Mouse (Mus musculus) cortical plate, adult 2 months (tissue): Measurements from ENCODE around the gene Nat8f5. TPM values are rescaled to one million over a fixed set of nuclear protein-coding genes. Genes with fewer than 3 reads are reported as not detected.
"Not testable (repeated sequence)": the region's sequence is repeated elsewhere in the genome, so short reads cannot be mapped to it uniquely, and the experiment has no call there.

Experiments used
- H3K27ac ChIP-seq: fragments of 200-500 bp; 2 replicates; pipeline ENCODE4 v1.5.1; 2012; ENCODE audit warnings: low read length, control low read depth, inconsistent platforms; ENCODE audit not compliant: insufficient read depth
- H3K4me1 ChIP-seq: fragments of 200-500 bp; 2 replicates; pipeline ENCODE4 v1.6.1; 2011; ENCODE audit warnings: low read length; ENCODE audit not compliant: control insufficient read depth, insufficient read depth
- H3K4me3 ChIP-seq: fragments of 200-500 bp; 2 replicates; pipeline ENCODE4 v1.5.1; 2011; ENCODE audit warnings: mild to moderate bottlenecking, low read length, control low read depth; ENCODE audit not compliant: insufficient read depth
- CTCF ChIP-seq: fragments of 200-500 bp; IDR thresholded peaks from 2 replicates; pipeline ENCODE4 v1.5.1; 2011; ENCODE audit warnings: mild to moderate bottlenecking, control low read depth, low read length; ENCODE audit not compliant: insufficient read depth; ENCODE audit errors: extremely low read depth
- POLR2A ChIP-seq: fragments of 200-500 bp; IDR thresholded peaks from 2 replicates; pipeline ENCODE4 v1.6.1; 2011; ENCODE audit warnings: mild to moderate bottlenecking, low read length, control low read depth; ENCODE audit not compliant: insufficient read depth; ENCODE audit errors: extremely low read depth
- polyA plus RNA-seq: library from polyadenylated mRNA; depleted of rRNA; stranded (reverse); fragments of >200 nt; gene quantifications from 2 replicates; pipeline ENCODE4 v1.2.3, GENCODE M21; 2012; rRNA removed

The Nat8f5 gene
- 6.7 and 7.1 TPM in 2 replicates for polyA plus RNA-seq

GRCm38 (mm10) chr6:85820837-85821236 lies at the start of gene Nat8f5, which contains the start of gene Nat8f6:
TSS of gene Nat8f5 (minus strand) at chr6:85820972.
TSS of gene Nat8f6 (minus strand) at chr6:85820954.
- Histone ChIP-seq H3K27ac (no peak within 1 kb of the TSS), H3K4me3 (no peak within 1 kb of the TSS)
- TF ChIP-seq CTCF (no peak), POLR2A (no peak)

GRCm38 (mm10) chr6:85869006-85869405 lies 48.2 kb upstream of the Nat8f5 start, which contains the start of gene Nat8f2:
TSS of gene Nat8f2 (minus strand) at chr6:85869158.
- H3K4me3 ChIP-seq, H3K27ac ChIP-seq, H3K4me1 ChIP-seq: not testable (repeated sequence)

More at GRCm38 (mm10) chr6:85820837-85821236, at the start of gene Nat8f5, which contains the start of gene Nat8f6:
- H3K4me1 ChIP-seq: no peaks in the 10 kb centered on the region

GRCm38 (mm10) chr6:85867726-85868690 lies 47.2 kb upstream of the Nat8f5 start:
- Histone ChIP-seq H3K4me3 (no peak overlapping the region), H3K4me1 (0 out of 2 replicates have a peak, but pooled peaks cover 2% of the 10 kb centered on the region), H3K27ac (no peak overlapping the region)
- no peak for TF ChIP-seq CTCF
- TF ChIP-seq POLR2A: no peak

GRCm38 (mm10) chr6:85866995-85867394 lies 46.2 kb upstream of the Nat8f5 start:
- H3K4me3 ChIP-seq, H3K4me1 ChIP-seq, H3K27ac ChIP-seq: not testable (repeated sequence)

GRCm38 (mm10) chr6:85866166-85866565 lies 45.4 kb upstream of the Nat8f5 start:
- not testable (repeated sequence) for H3K4me3 ChIP-seq, H3K27ac ChIP-seq, H3K4me1 ChIP-seq

GRCm38 (mm10) chr6:85864900-85865639 lies 44.3 kb upstream of the Nat8f5 start:
- not testable (repeated sequence) for H3K27ac ChIP-seq, H3K4me3 ChIP-seq, H3K4me1 ChIP-seq

GRCm38 (mm10) chr6:85863840-85864239 lies 43.1 kb upstream of the Nat8f5 start:
- no peak overlapping the region for H3K4me3 ChIP-seq
- TF ChIP-seq POLR2A (no peak), CTCF (no peak)
- 0 out of 2 replicates have a peak, but pooled peaks cover 2% of the 10 kb centered on the region for H3K4me1 ChIP-seq
- H3K27ac ChIP-seq: no peak overlapping the region

- Histone ChIP-seq H3K4me1 (0 out of 2 replicates have a peak, but pooled peaks cover 2% of the 10 kb centered on the region), H3K27ac (no peak overlapping the region), H3K4me3 (no peak overlapping the region)
- no peak for TF ChIP-seq POLR2A
- TF ChIP-seq CTCF: no peak
These were observed 42.4 kb upstream of the Nat8f5 start for GRCm38 (mm10) chr6:85863136-85863535.

GRCm38 (mm10) chr6:85862565-85862964 lies 41.8 kb upstream of the Nat8f5 start:
- no peak overlapping the region; the same call in 1 of the 2 replicates for H3K27ac ChIP-seq
- H3K4me3 ChIP-seq: no peak overlapping the region
- no peak for TF ChIP-seq POLR2A
- 0 out of 2 replicates have a peak, but pooled peaks cover 2% of the 10 kb centered on the region for H3K4me1 ChIP-seq

GRCm38 (mm10) chr6:85861247-85861646 lies 40.5 kb upstream of the Nat8f5 start:
- no peak for TF ChIP-seq CTCF
- no peak for TF ChIP-seq POLR2A
- H3K27ac ChIP-seq: no peak overlapping the region
- no peak overlapping the region for H3K4me3 ChIP-seq
- 0 out of 2 replicates have a peak, but pooled peaks cover 3% of the 10 kb centered on the region for H3K4me1 ChIP-seq
